Mouse (Mus musculus) MEL (cell line): ENCODE data around the gene Pde4dip. TPM values are rescaled to one million over a fixed set of nuclear protein-coding genes. Genes with fewer than 3 reads are reported as not detected.

Experiments
- DNase-seq: peaks from one replicate; pipeline ENCODE4 v3.0.0; 2011; ENCODE audit warnings: low read depth, low spot score
- H3K27ac ChIP-seq: 2 replicates; pipeline ENCODE4 v1.5.1; 2012; ENCODE audit warnings: low read depth, mild to moderate bottlenecking, control low read depth, low read length, moderate library complexity; ENCODE audit not compliant: control insufficient read depth
- H3K27me3 ChIP-seq, 2 experiments: fragments of 150-350 bp in 1 of 2; sonication (generic) in 1 of 2; 2 replicates each; pipeline ENCODE4 v1.6.1; 2012; ENCODE audit warnings: low read length in 2 of 2, mild to moderate bottlenecking in 2 of 2, improper control_type of control experiment in 1 of 2, moderate library complexity in 1 of 2; ENCODE audit not compliant: insufficient read depth in 2 of 2, control insufficient read depth in 1 of 2
- H3K36me3 ChIP-seq, 2 experiments: 2 replicates each; pipeline ENCODE4 v1.6.1; 2012 to 2014; ENCODE audit warnings: low read length in 2 of 2, improper control_type of control experiment in 1 of 2, inconsistent platforms in 1 of 2, mild to moderate bottlenecking in 1 of 2; ENCODE audit not compliant: insufficient read depth in 2 of 2, control insufficient read depth in 1 of 2
- H3K4me1 ChIP-seq, 2 experiments: fragments of 150-350 bp in 1 of 2; sonication (generic) in 1 of 2; 2 replicates each; pipeline ENCODE4 v1.6.1; 2012; ENCODE audit warnings: low read length in 2 of 2, improper control_type of control experiment in 1 of 2, mild to moderate bottlenecking in 1 of 2; ENCODE audit not compliant: insufficient read depth in 2 of 2, control insufficient read depth in 1 of 2
- H3K4me3 ChIP-seq, 2 experiments: fragments of 150-350 bp in 1 of 2; sonication (generic) in 1 of 2; 2 replicates each; pipeline ENCODE4 v1.5.1; 2012; ENCODE audit warnings: low read depth in 2 of 2, low read length in 2 of 2, mild to moderate bottlenecking in 2 of 2, moderate library complexity in 2 of 2, control low read depth in 1 of 2, improper control_type of control experiment in 1 of 2; ENCODE audit not compliant: control insufficient read depth in 1 of 2, insufficient read depth in 1 of 2
- H3K79me2 ChIP-seq: 2 replicates; pipeline ENCODE4 v1.6.1; 2012; ENCODE audit warnings: mild to moderate bottlenecking, low read length, moderate library complexity; ENCODE audit not compliant: control insufficient read depth, poor library complexity, insufficient read depth
- H3K9ac ChIP-seq: 2 replicates; pipeline ENCODE4 v1.6.1; 2012; ENCODE audit warnings: low read depth, mild to moderate bottlenecking, control low read depth, low read length, moderate library complexity; ENCODE audit not compliant: control insufficient read depth, poor library complexity, severe bottlenecking
- H3K9me3 ChIP-seq: fragments of 150-350 bp; sonication (generic); replicated peaks from 2 replicates; pipeline ENCODE4 v1.6.1; 2012; ENCODE audit warnings: mild to moderate bottlenecking, low read length, improper control_type of control experiment, moderate library complexity; ENCODE audit not compliant: insufficient read depth
- CHD1 ChIP-seq: IDR thresholded peaks from 2 replicates; pipeline ENCODE4 v1.6.1; 2012; ENCODE audit warnings: low read depth, mild to moderate bottlenecking, inconsistent platforms, low read length, improper control_type of control experiment
- E2F4 ChIP-seq: IDR thresholded peaks from 2 replicates; pipeline ENCODE4 v1.6.1; 2011; ENCODE audit warnings: low read depth, low read length, improper control_type of control experiment, borderline replicate concordance
- ELF1 ChIP-seq: IDR thresholded peaks from 2 replicates; pipeline ENCODE4 v1.6.1; 2014; ENCODE audit warnings: low read depth, mild to moderate bottlenecking, inconsistent platforms, low read length, improper control_type of control experiment, moderate library complexity
- EP300 ChIP-seq, 2 experiments: IDR thresholded peaks; 2 replicates each; pipeline ENCODE4 v1.6.1; 2011; ENCODE audit warnings: improper control_type of control experiment in 2 of 2, low read length in 2 of 2, low read depth in 1 of 2, mild to moderate bottlenecking in 1 of 2
- ETS1 ChIP-seq: IDR thresholded peaks from 2 replicates; pipeline ENCODE4 v1.6.1; 2012; ENCODE audit warnings: low read depth, mild to moderate bottlenecking, inconsistent platforms, low read length, improper control_type of control experiment, moderate library complexity
- GABPA ChIP-seq: IDR thresholded peaks from 2 replicates; pipeline ENCODE4 v1.6.1; 2012; ENCODE audit warnings: low read depth, mild to moderate bottlenecking, inconsistent platforms, low read length, improper control_type of control experiment, moderate library complexity
- GATA1 ChIP-seq: IDR thresholded peaks from 2 replicates; pipeline ENCODE4 v1.6.1; 2011; ENCODE audit warnings: low read depth, low read length, improper control_type of control experiment
- HCFC1 ChIP-seq: IDR thresholded peaks from 2 replicates; pipeline ENCODE4 v1.6.1; 2012; ENCODE audit warnings: low read depth, mild to moderate bottlenecking, inconsistent platforms, low read length, improper control_type of control experiment, moderate library complexity
- JUND ChIP-seq: IDR thresholded peaks from 2 replicates; pipeline ENCODE4 v1.6.1; 2011; ENCODE audit warnings: low read depth, mild to moderate bottlenecking, improper control_type of control experiment, low read length
- KAT2A ChIP-seq: conservative IDR thresholded peaks from 2 replicates; pipeline ENCODE4 v1.6.1; 2012; ENCODE audit warnings: low read depth, low read length, improper control_type of control experiment, inconsistent platforms
- MAFK ChIP-seq: IDR thresholded peaks from 2 replicates; pipeline ENCODE4 v1.6.1; 2011; ENCODE audit warnings: low read depth, mild to moderate bottlenecking, low read length, improper control_type of control experiment, borderline replicate concordance
- MAZ ChIP-seq: IDR thresholded peaks from 2 replicates; pipeline ENCODE4 v1.6.1; 2012; ENCODE audit warnings: low read depth, mild to moderate bottlenecking, inconsistent platforms, low read length, improper control_type of control experiment
- MYB ChIP-seq: IDR thresholded peaks from 2 replicates; pipeline ENCODE4 v1.6.1; 2011; ENCODE audit warnings: mild to moderate bottlenecking, low read depth, low read length, improper control_type of control experiment
- NRF1 ChIP-seq: IDR thresholded peaks from 2 replicates; pipeline ENCODE4 v1.6.1; 2014; ENCODE audit warnings: low read depth, mild to moderate bottlenecking, inconsistent platforms, low read length, improper control_type of control experiment, moderate library complexity; ENCODE audit not compliant: poor library complexity, insufficient read depth, severe bottlenecking
- POLR2A ChIP-seq, 2 experiments: IDR thresholded peaks; 2 replicates each; pipeline ENCODE4 v1.6.1; 2011 to 2012; ENCODE audit warnings: low read length in 2 of 2, mild to moderate bottlenecking in 2 of 2, control low read depth in 1 of 2, improper control_type of control experiment in 1 of 2, low read depth in 1 of 2, moderate library complexity in 1 of 2; ENCODE audit not compliant: control insufficient read depth in 1 of 2, insufficient read depth in 1 of 2, poor library complexity in 1 of 2
- POLR2AphosphoS2 ChIP-seq: IDR thresholded peaks from 2 replicates; pipeline ENCODE4 v1.6.1; 2011; ENCODE audit warnings: low read length, improper control_type of control experiment
- POLR2AphosphoS5 ChIP-seq: IDR thresholded peaks from 2 replicates; pipeline ENCODE4 v1.6.1; 2012; ENCODE audit warnings: low read depth, borderline replicate concordance, mild to moderate bottlenecking, inconsistent platforms, low read length, moderate library complexity, mixed read lengths
- RAD21 ChIP-seq: IDR thresholded peaks from 2 replicates; pipeline ENCODE4 v1.6.1; 2011; ENCODE audit warnings: mild to moderate bottlenecking, low read depth, low read length, improper control_type of control experiment
- RCOR1 ChIP-seq: IDR thresholded peaks from 2 replicates; pipeline ENCODE4 v1.6.1; 2012; ENCODE audit warnings: low read depth, mild to moderate bottlenecking, inconsistent platforms, low read length, improper control_type of control experiment
- SIN3A ChIP-seq: IDR thresholded peaks from 2 replicates; pipeline ENCODE4 v1.6.1; 2012; ENCODE audit warnings: low read length, improper control_type of control experiment, inconsistent platforms
- TAL1 ChIP-seq: IDR thresholded peaks from 2 replicates; pipeline ENCODE4 v1.6.1; 2012; ENCODE audit warnings: mild to moderate bottlenecking, inconsistent platforms, low read length, moderate library complexity, mixed read lengths
- TBP ChIP-seq: IDR thresholded peaks from 2 replicates; pipeline ENCODE4 v1.8.0; 2011; ENCODE audit warnings: low read depth, low read length, improper control_type of control experiment
- TCF12 ChIP-seq: IDR thresholded peaks from 2 replicates; pipeline ENCODE4 v1.6.1; 2014; ENCODE audit warnings: low read depth, mild to moderate bottlenecking, inconsistent platforms, low read length, improper control_type of control experiment, moderate library complexity
- UBTF ChIP-seq: IDR thresholded peaks from 2 replicates; pipeline ENCODE4 v1.6.1; 2012; ENCODE audit warnings: low read depth, mild to moderate bottlenecking, inconsistent platforms, low read length, improper control_type of control experiment, moderate library complexity, borderline replicate concordance; ENCODE audit not compliant: insufficient read depth
- USF1 ChIP-seq: IDR thresholded peaks from 2 replicates; pipeline ENCODE4 v1.6.1; 2014; ENCODE audit warnings: low read depth, mild to moderate bottlenecking, inconsistent platforms, low read length, improper control_type of control experiment, moderate library complexity
- USF2 ChIP-seq, 2 experiments: IDR thresholded peaks; 2 replicates each; pipeline ENCODE4 v1.6.1; 2011 to 2012; ENCODE audit warnings: improper control_type of control experiment in 2 of 2, low read length in 2 of 2, borderline replicate concordance in 1 of 2, inconsistent platforms in 1 of 2, low read depth in 1 of 2, mild to moderate bottlenecking in 1 of 2; ENCODE audit not compliant: insufficient read depth in 1 of 2
- ZC3H11A ChIP-seq: IDR thresholded peaks from 2 replicates; pipeline ENCODE4 v1.6.1; 2012; ENCODE audit warnings: low read depth, mild to moderate bottlenecking, inconsistent platforms, low read length, improper control_type of control experiment
- ZKSCAN1 ChIP-seq: IDR thresholded peaks from 2 replicates; pipeline ENCODE4 v1.6.1; 2012; ENCODE audit warnings: low read depth, mild to moderate bottlenecking, inconsistent platforms, low read length, improper control_type of control experiment, moderate library complexity
- polyA plus RNA-seq, 2 experiments: library from polyadenylated mRNA; stranded (reverse) in 1 of 2; unstranded in 1 of 2; fragments of >175 nt in 1 of 2; fragments of >200 nt in 1 of 2; gene quantifications; 2 replicates each; pipeline versions ENCODE4 v1.2.1 to v1.2.4; 2012; ENCODE audit warnings: low replicate concordance in 2 of 2, low read depth in 1 of 2; ENCODE audit not compliant: insufficient read length in 2 of 2, insufficient read depth in 1 of 2, missing spikeins in 1 of 2
- total RNA-seq: library from RNA; depleted of rRNA; stranded (reverse); fragments of 300-350 nt; gene quantifications from 2 replicates; pipeline ENCODE4 v1.2.3, GENCODE M21; 2012

Gene Pde4dip
- total and polyA plus RNA-seq, 3 experiments, result 47.6 to 52.4 TPM; not detected in 1

GRCm38 (mm10) chr3:97767771-97768762, 120.4 kb downstream of the Pde4dip start (continued):
- peak; percentile 99 for TF ChIP-seq HCFC1
- TF ChIP-seq GATA1, result peak; percentile 40
- TF ChIP-seq MAFK, result no peak
- TF ChIP-seq KAT2A, result peak; percentile 88
- TF ChIP-seq ZKSCAN1, result no peak
- TF ChIP-seq ELF1, result no peak

- TF ChIP-seq MAZ, result no peak; the same call in 1 of the 2 replicates
- no peak for TF ChIP-seq GATA1
- TF ChIP-seq E2F4, result no peak
- no peak for TF ChIP-seq MYB
- peak; percentile 50 for TF ChIP-seq SIN3A
- no peak for TF ChIP-seq KAT2A
- TF ChIP-seq RCOR1, result no peak
- no peak for TF ChIP-seq EP300 (IDR thresholded peaks at IDR 0.05; ENCODE audit: low read depth in 1 of 2, low read length in 2 of 2)
- no peak for TF ChIP-seq ZKSCAN1
- TF ChIP-seq NRF1, result no peak
- no peak for TF ChIP-seq POLR2A (IDR thresholded peaks at IDR 0.05; ENCODE audit: control insufficient read depth in 1 of 2, insufficient read depth in 1 of 2, low read depth in 1 of 2, low read length in 2 of 2, poor library complexity in 1 of 2)
- TF ChIP-seq ZC3H11A, result no peak
- TF ChIP-seq USF1, result no peak
- no peak for TF ChIP-seq POLR2AphosphoS2
- no peak for TF ChIP-seq USF2 (IDR thresholded peaks at IDR 0.05; ENCODE audit: borderline replicate concordance in 1 of 2, insufficient read depth in 1 of 2, low read depth in 1 of 2, low read length in 2 of 2)
- TF ChIP-seq POLR2AphosphoS5, result no peak
- TF ChIP-seq CHD1, result 0 out of 2 replicates have a peak, but pooled peaks have one; percentile 46
- TF ChIP-seq TCF12, result no peak
- TF ChIP-seq HCFC1, result 0 out of 2 replicates have a peak, but pooled peaks have one; percentile 29
- TF ChIP-seq TBP, result no peak
- no peak for TF ChIP-seq GABPA
- TF ChIP-seq TAL1, result no peak
- TF ChIP-seq RAD21, result no peak
- TF ChIP-seq JUND, result no peak
- TF ChIP-seq ETS1, result no peak
- no peak for TF ChIP-seq UBTF
- Histone ChIP-seq H3K27ac (no peak overlapping the region), H3K9me3 (no peaks in the 10 kb centered on the region), H3K36me3 (peaks cover 0 to 18% of the 10 kb centered on the region in 2 experiments; a peak in 2 of 4 replicates), H3K27me3 (peaks cover 0 to 1% of the 10 kb centered on the region in 2 experiments; a peak in 2 of 4 replicates), H3K4me3 (peak overlapping the region; percentile 60 to 77), H3K4me1 (peaks cover 0 to 13% of the 10 kb centered on the region in 2 experiments; a peak in 3 of 4 replicates), H3K9ac (peak overlapping the region; percentile 66), H3K79me2 (0 out of 2 replicates have a peak, but pooled peaks cover 2% of the 10 kb centered on the region)
- DNase-seq, result no peak
Measured at GRCm38 (mm10) chr3:97767041-97767770, 121.3 kb downstream of the Pde4dip start.
